Mouse (Mus musculus) monocyte, adult 5-6 weeks (primary cell): ENCODE results near the gene Rims4. TPM values are rescaled to one million over a fixed set of nuclear protein-coding genes. Genes with fewer than 3 reads are reported as not detected.

Experiments
- ATAC-seq: fragments of 153-309, 156-312 bp; replicated peaks from 2 replicates; pipeline ENCODE4 v1.8.0; 2017; ENCODE audit warnings: mild to moderate bottlenecking; ENCODE audit not compliant: low TSS enrichment, insufficient number of reproducible peaks, severe bottlenecking, poor library complexity, low FRiP score
- total RNA-seq: library from RNA; stranded (forward); fragments of 200-1000, 200-491, 200-594 nt; gene quantifications from 3 replicates; pipeline ENCODE4 v1.2.3, GENCODE M21; 2017

The Rims4 gene
- total RNA-seq, 1 experiment from 2014 or later, result not detected

DNA sequence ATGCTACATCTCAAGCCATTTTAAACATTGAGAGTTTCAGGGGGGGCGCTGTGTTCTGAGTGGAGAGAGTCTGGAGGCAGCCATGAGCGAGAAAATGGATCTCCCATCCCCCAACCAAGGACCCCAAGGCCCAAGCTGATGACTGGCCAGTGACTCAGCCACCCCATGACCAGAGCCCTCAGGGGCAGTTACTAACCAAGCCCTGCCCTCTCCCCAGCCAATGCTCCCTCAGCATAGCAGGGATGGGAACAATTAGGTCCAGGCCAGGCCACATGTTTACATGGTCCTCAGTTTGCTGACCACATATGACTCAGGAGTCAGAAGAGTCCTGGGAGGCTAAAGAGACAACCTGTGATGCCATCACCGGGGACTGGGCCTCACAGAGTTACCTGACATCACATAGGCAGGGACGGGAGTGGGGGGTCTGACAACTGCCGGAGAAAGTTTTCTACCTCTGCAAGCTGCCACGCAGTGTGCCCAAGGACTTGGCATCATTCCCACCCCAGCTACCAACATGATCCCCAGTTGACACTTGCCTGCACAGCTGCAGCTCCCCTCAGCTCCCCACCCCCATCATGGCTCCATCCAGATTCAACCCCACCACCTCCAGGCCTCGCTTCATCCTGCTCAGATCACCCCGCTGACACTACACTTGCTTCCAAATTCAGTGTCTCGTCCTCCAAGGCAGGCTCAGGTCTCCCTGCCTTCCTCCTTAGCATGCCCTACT lies 103.6 kb downstream of the Rims4 start:
- ATAC-seq, result no peak

DNA sequence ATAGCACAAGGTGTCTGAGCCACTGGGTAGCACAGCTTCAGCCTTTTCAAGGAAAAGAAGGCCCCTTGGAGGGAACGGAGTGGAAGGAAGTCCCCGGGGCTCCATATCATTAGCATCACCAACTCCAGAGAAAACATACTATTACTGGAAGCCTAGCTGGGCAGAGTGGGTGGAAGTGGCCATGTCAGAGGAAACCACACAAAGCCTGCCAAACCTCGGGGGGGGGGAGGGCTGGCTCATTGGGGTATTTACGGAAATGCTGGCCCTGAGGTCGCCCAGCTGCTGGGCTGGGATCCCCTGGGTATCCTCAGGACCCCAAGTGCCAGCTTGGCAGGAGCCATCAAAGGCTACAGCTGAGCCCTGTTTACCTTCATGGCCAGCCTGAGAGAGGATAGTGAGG lies 105.4 kb downstream of the Rims4 start:
- 0 out of 2 replicates have a peak, but pooled peaks have one; percentile 15 for ATAC-seq

Other genes starting within 250 kb of the Rims4 start
- gene Ada, start 168.4 kb downstream of the Rims4 start, total RNA-seq, result 2.3 to 4.2 TPM (median 3.8 TPM) in 3 replicates
- gene Ccn5, start 97.8 kb downstream of the Rims4 start, total RNA-seq, result not detected in 3 replicates
- not detected in 3 replicates for gene Kcnk15, start 65.0 kb downstream of the Rims4 start, total RNA-seq
- gene Ywhab, start 76.3 kb upstream of the Rims4 start, total RNA-seq, result 50.9 to 83.0 TPM (median 67.5 TPM) in 3 replicates
- gene Pabpc1l, start 106.8 kb upstream of the Rims4 start, total RNA-seq, result 1.9 to 3.5 TPM in 2 of 3 replicates, not detected in the other
- 304 to 378 TPM (median 341 TPM) in 3 replicates for gene Stk4, start 151.6 kb upstream of the Rims4 start, total RNA-seq
- 38.3 to 59.3 TPM (median 43.2 TPM) in 3 replicates for gene Tomm34, start 152.5 kb upstream of the Rims4 start, total RNA-seq